Mouse (Mus musculus): ENCODE measurements around the gene Olfr215.

GRCm38 (mm10) chr6:116615719-116616118 lies 31.7 kb upstream of the Olfr215 start:
- TF ChIP-seq CTCF (IDR thresholded peaks at IDR 0.05; ENCODE audit: low read depth, low read length) (no peak), GATA1 (IDR thresholded peaks at IDR 0.05; ENCODE audit: borderline replicate concordance, low read length) (no peak), TAL1 (conservative IDR thresholded peaks at IDR 0.05; ENCODE audit: low read depth, low read length) (no peak), GATA2 (IDR thresholded peaks at IDR 0.05; ENCODE audit: borderline replicate concordance, low read depth, low read length) (no peak)
